Mouse (Mus musculus): ENCODE measurements around the gene Kcnk4. TPM values are rescaled to one million over a fixed set of nuclear protein-coding genes. Genes with fewer than 3 reads are reported as not detected.

The Kcnk4 gene
- polyA plus RNA-seq, 1 experiment from 2014 or later: 0.49 TPM

GRCm38 (mm10) chr19:6977759-6978638 lies 43.7 kb upstream of the Kcnk4 start:
- peak overlapping the region; percentile 9; the same call in 1 of the 2 replicates for H3K27ac ChIP-seq (ENCODE audit: low read depth, low read length)
- H3K4me2 ChIP-seq (replicated peaks; ENCODE audit: low read depth, low read length): peak overlapping the region; percentile 79
- no peak overlapping the region; the same call in 1 of the 2 replicates for H3K9ac ChIP-seq (ENCODE audit: low read depth, low read length)
- 86% methylated on average over 13 of the region's 13 CpGs for WGBS
- H3K4me1 ChIP-seq (replicated peaks; ENCODE audit: control insufficient read depth, insufficient read depth, low read length): peaks cover 11% of the 10 kb centered on the region
- ATAC-seq (ENCODE audit: low FRiP score) (no peak), DNase-seq (ENCODE audit: low spot score) (no peak)
- peaks cover 7% of the 10 kb centered on the region; the same call in 1 of the 2 replicates for H3K36me3 ChIP-seq (ENCODE audit: control insufficient read depth, insufficient read depth, low read length)
- H3K4me3 ChIP-seq (ENCODE audit: low read depth, low read length): peak overlapping the region; percentile 63; the same call in 1 of the 2 replicates
- H3K9me3 ChIP-seq (ENCODE audit: control insufficient read depth, low read length): no peaks in the 10 kb centered on the region
- no peaks in the 10 kb centered on the region for H3K27me3 ChIP-seq (ENCODE audit: control insufficient read depth, insufficient read depth, low read length)

GRCm38 (mm10) chr19:6975537-6976521 lies 41.5 kb upstream of the Kcnk4 start, which contains the start of gene Plcb3:
Gene Plcb3, minus strand, starts transcription at chr19:6976470.
- H3K36me3 ChIP-seq (ENCODE audit: control insufficient read depth, insufficient read depth, low read length): peaks cover 7% of the 10 kb centered on the region; the same call in 1 of the 2 replicates
- H3K4me3 ChIP-seq (ENCODE audit: low read depth, low read length): peak within 1 kb of the TSS; percentile 88
- H3K4me1 ChIP-seq (replicated peaks; ENCODE audit: control insufficient read depth, insufficient read depth, low read length): peaks cover 8% of the 10 kb centered on the region
- peak within 1 kb of the TSS; percentile 91 for H3K4me2 ChIP-seq (replicated peaks; ENCODE audit: low read depth, low read length)
- no peaks in the 10 kb centered on the region for H3K27me3 ChIP-seq (ENCODE audit: control insufficient read depth, insufficient read depth, low read length)
- no peak for ATAC-seq (ENCODE audit: low FRiP score)
- peak; percentile 82 for DNase-seq (ENCODE audit: low spot score)
- H3K9me3 ChIP-seq (ENCODE audit: control insufficient read depth, low read length): no peaks in the 10 kb centered on the region
- H3K9ac ChIP-seq (ENCODE audit: low read depth, low read length): peak within 1 kb of the TSS; percentile 88
- 1% methylated on average over 16 of the region's 16 CpGs for WGBS
- peak within 1 kb of the TSS; percentile 93 for H3K27ac ChIP-seq (ENCODE audit: low read depth, low read length)

- H3K9me3 ChIP-seq (ENCODE audit: control insufficient read depth, low read length): no peaks in the 10 kb centered on the region
- H3K9ac ChIP-seq (ENCODE audit: low read depth, low read length): peak within 1 kb of the TSS; percentile 88
- DNase-seq (ENCODE audit: low spot score): peak; percentile 92
- H3K4me3 ChIP-seq (ENCODE audit: low read depth, low read length): peak within 1 kb of the TSS; percentile 88
- H3K36me3 ChIP-seq (ENCODE audit: control insufficient read depth, insufficient read depth, low read length): peaks cover 7% of the 10 kb centered on the region; the same call in 1 of the 2 replicates
- H3K27ac ChIP-seq (ENCODE audit: low read depth, low read length): peak within 1 kb of the TSS; percentile 93
- peak within 1 kb of the TSS; percentile 91 for H3K4me2 ChIP-seq (replicated peaks; ENCODE audit: low read depth, low read length)
- H3K27me3 ChIP-seq (ENCODE audit: control insufficient read depth, insufficient read depth, low read length): peaks cover 2% of the 10 kb centered on the region
- under 1% methylated on average over 69 of the region's 84 CpGs for WGBS
- peaks cover 12% of the 10 kb centered on the region for H3K4me1 ChIP-seq (replicated peaks; ENCODE audit: control insufficient read depth, insufficient read depth, low read length)
- peak; percentile 69 for ATAC-seq (ENCODE audit: low FRiP score)
Measured at GRCm38 (mm10) chr19:6974211-6975205, 40.2 kb upstream of the Kcnk4 start, which contains the start of gene Ppp1r14b. Gene Ppp1r14b, plus strand, starts transcription at chr19:6974968.

- H3K27ac ChIP-seq (ENCODE audit: low read depth, low read length): 0 out of 2 replicates have a peak overlapping the region, but pooled peaks have one; percentile 93
- peak overlapping the region; percentile 74 for H3K4me2 ChIP-seq (replicated peaks; ENCODE audit: low read depth, low read length)
- peak overlapping the region; percentile 88 for H3K4me3 ChIP-seq (ENCODE audit: low read depth, low read length)
- H3K36me3 ChIP-seq (ENCODE audit: control insufficient read depth, insufficient read depth, low read length): peaks cover 7% of the 10 kb centered on the region; the same call in 1 of the 2 replicates
- peaks cover 12% of the 10 kb centered on the region for H3K4me1 ChIP-seq (replicated peaks; ENCODE audit: control insufficient read depth, insufficient read depth, low read length)
- no peaks in the 10 kb centered on the region for H3K9me3 ChIP-seq (ENCODE audit: control insufficient read depth, low read length)
- WGBS: 36% methylated on average over 12 of the region's 12 CpGs
- ATAC-seq (ENCODE audit: low FRiP score): no peak
- DNase-seq (ENCODE audit: low spot score): no peak
- peaks cover 8% of the 10 kb centered on the region for H3K27me3 ChIP-seq (ENCODE audit: control insufficient read depth, insufficient read depth, low read length)
- peak overlapping the region; percentile 88 for H3K9ac ChIP-seq (ENCODE audit: low read depth, low read length)
Measured at GRCm38 (mm10) chr19:6973581-6974190, 39.4 kb upstream of the Kcnk4 start.

GRCm38 (mm10) chr19:6972247-6972917 lies 38.1 kb upstream of the Kcnk4 start:
- H3K27me3 ChIP-seq (ENCODE audit: control insufficient read depth, insufficient read depth, low read length): peaks cover 8% of the 10 kb centered on the region
- ATAC-seq (ENCODE audit: low FRiP score) (no peak), DNase-seq (ENCODE audit: low spot score) (no peak)
- H3K36me3 ChIP-seq (ENCODE audit: control insufficient read depth, insufficient read depth, low read length): no peaks in the 10 kb centered on the region
- H3K4me1 ChIP-seq (replicated peaks; ENCODE audit: control insufficient read depth, insufficient read depth, low read length): peaks cover 8% of the 10 kb centered on the region
- H3K9ac ChIP-seq (ENCODE audit: low read depth, low read length): no peak overlapping the region
- H3K4me2 ChIP-seq (replicated peaks; ENCODE audit: low read depth, low read length): no peak overlapping the region
- WGBS: 77% methylated on average over 13 of the region's 13 CpGs
- H3K9me3 ChIP-seq (ENCODE audit: control insufficient read depth, low read length): no peaks in the 10 kb centered on the region
- no peak overlapping the region for H3K4me3 ChIP-seq (ENCODE audit: low read depth, low read length)
- H3K27ac ChIP-seq (ENCODE audit: low read depth, low read length): no peak overlapping the region

- no peak for ATAC-seq (ENCODE audit: low FRiP score)
Measured at GRCm38 (mm10) chr19:6971644-6972043, 37.3 kb upstream of the Kcnk4 start.

GRCm38 (mm10) chr19:6970460-6971085 lies 36.3 kb upstream of the Kcnk4 start:
- no peaks in the 10 kb centered on the region for H3K36me3 ChIP-seq (ENCODE audit: control insufficient read depth, insufficient read depth, low read length)
- no peak overlapping the region for H3K9ac ChIP-seq (ENCODE audit: low read depth, low read length)
- no peaks in the 10 kb centered on the region for H3K9me3 ChIP-seq (ENCODE audit: control insufficient read depth, low read length)
- ATAC-seq (ENCODE audit: low FRiP score) (no peak), DNase-seq (ENCODE audit: low spot score) (no peak)
- no peak overlapping the region for H3K4me3 ChIP-seq (ENCODE audit: low read depth, low read length)
- no peak overlapping the region for H3K27ac ChIP-seq (ENCODE audit: low read depth, low read length)
- no peak overlapping the region for H3K4me2 ChIP-seq (replicated peaks; ENCODE audit: low read depth, low read length)
- H3K27me3 ChIP-seq (ENCODE audit: control insufficient read depth, insufficient read depth, low read length): peaks cover 8% of the 10 kb centered on the region
- H3K4me1 ChIP-seq (replicated peaks; ENCODE audit: control insufficient read depth, insufficient read depth, low read length): peaks cover 5% of the 10 kb centered on the region
- WGBS: 22% methylated on average over 9 of the region's 11 CpGs

More at GRCm38 (mm10) chr19:6971644-6972043, 37.3 kb upstream of the Kcnk4 start:
- Histone ChIP-seq H3K9ac (ENCODE audit: low read depth, low read length) (no peak overlapping the region), H3K36me3 (ENCODE audit: control insufficient read depth, insufficient read depth, low read length) (no peaks in the 10 kb centered on the region), H3K4me1 (replicated peaks; ENCODE audit: control insufficient read depth, insufficient read depth, low read length) (peaks cover 5% of the 10 kb centered on the region), H3K4me2 (replicated peaks; ENCODE audit: low read depth, low read length) (no peak overlapping the region), H3K27me3 (ENCODE audit: control insufficient read depth, insufficient read depth, low read length) (peaks cover 8% of the 10 kb centered on the region), H3K9me3 (ENCODE audit: control insufficient read depth, low read length) (no peaks in the 10 kb centered on the region), H3K27ac (ENCODE audit: low read depth, low read length) (no peak overlapping the region), H3K4me3 (ENCODE audit: low read depth, low read length) (no peak overlapping the region)
- WGBS: 29% methylated on average over 6 of the region's 6 CpGs
- DNase-seq (ENCODE audit: low spot score): no peak
